Mouse (Mus musculus): ENCODE results near the gene Il18rap. TPM values are rescaled to one million over a fixed set of nuclear protein-coding genes. Genes with fewer than 3 reads are reported as not detected.

Il18rap gene
- polyA plus RNA-seq, 2 experiments = 0.73 to 1.1 TPM

- no peak overlapping the region for H3K27ac ChIP-seq
- DNase-seq (ENCODE audit: low read depth in 3 of 3, low spot score in 3 of 3) = no peak
- no peak overlapping the region for H3K4me2 ChIP-seq (ENCODE audit: low read depth)
- no peak overlapping the region for H3K9ac ChIP-seq (replicated peaks)
- no peaks in the 10 kb centered on the region for H3K36me3 ChIP-seq (replicated peaks; ENCODE audit: control insufficient read depth, insufficient read depth, low read depth)
- peaks cover 0 to 2% of the 10 kb centered on the region in 2 experiments; a peak in 2 of 4 replicates for H3K4me1 ChIP-seq (replicated peaks; ENCODE audit: control insufficient read depth in 2 of 2, insufficient read depth in 2 of 2, low read length in 1 of 2)
- ATAC-seq (ENCODE audit: insufficient read depth) = no peak
- no peaks in the 10 kb centered on the region for H3K27me3 ChIP-seq (ENCODE audit: control insufficient read depth, insufficient read depth, low read length)
- no peak for TF ChIP-seq CTCF (IDR thresholded peaks at IDR 0.05; ENCODE audit: low read depth)
- TF ChIP-seq EP300 (IDR thresholded peaks at IDR 0.05; ENCODE audit: low read depth) = no peak
- no peak overlapping the region for H3K4me3 ChIP-seq (ENCODE audit: insufficient read depth in 1 of 2, low read depth in 2 of 2, low read length in 2 of 2)
- no peaks in the 10 kb centered on the region for H3K9me3 ChIP-seq (ENCODE audit: control insufficient read depth, low read length)
- WGBS (ENCODE audit: insufficient replicate concordance) = 69% methylated on average over 1 of the region's 1 CpGs
Measured at GRCm38 (mm10) chr1:40472401-40472800, 42.8 kb upstream of the Il18rap start.

- H3K4me2 ChIP-seq (ENCODE audit: low read depth) = no peak overlapping the region
- no peak overlapping the region for H3K4me3 ChIP-seq (ENCODE audit: insufficient read depth in 1 of 2, low read depth in 2 of 2, low read length in 2 of 2)
- no peaks in the 10 kb centered on the region for H3K9me3 ChIP-seq (ENCODE audit: control insufficient read depth, low read length)
- peaks cover 0 to 2% of the 10 kb centered on the region in 2 experiments; a peak in 2 of 4 replicates for H3K4me1 ChIP-seq (replicated peaks; ENCODE audit: control insufficient read depth in 2 of 2, insufficient read depth in 2 of 2, low read length in 1 of 2)
- WGBS (ENCODE audit: insufficient replicate concordance) = 27% methylated on average over 4 of the region's 4 CpGs
- DNase-seq (ENCODE audit: low read depth in 3 of 3, low spot score in 3 of 3) (no peak), ATAC-seq (ENCODE audit: insufficient read depth) (no peak)
- TF ChIP-seq EP300 (IDR thresholded peaks at IDR 0.05; ENCODE audit: low read depth) = no peak
- no peak for TF ChIP-seq CTCF (IDR thresholded peaks at IDR 0.05; ENCODE audit: low read depth)
- H3K9ac ChIP-seq (replicated peaks) = no peak overlapping the region
- H3K36me3 ChIP-seq (replicated peaks; ENCODE audit: control insufficient read depth, insufficient read depth, low read depth) = no peaks in the 10 kb centered on the region
- no peaks in the 10 kb centered on the region for H3K27me3 ChIP-seq (ENCODE audit: control insufficient read depth, insufficient read depth, low read length)
- H3K27ac ChIP-seq = no peak overlapping the region
Measured at GRCm38 (mm10) chr1:40473640-40474039, 41.5 kb upstream of the Il18rap start.

- TF ChIP-seq CTCF (IDR thresholded peaks at IDR 0.05; ENCODE audit: low read depth) (no peak), EP300 (IDR thresholded peaks at IDR 0.05; ENCODE audit: low read depth) (no peak)
- no peak for DNase-seq (ENCODE audit: low read depth in 3 of 3, low spot score in 3 of 3)
- 43% methylated on average over 5 of the region's 5 CpGs for WGBS (ENCODE audit: insufficient replicate concordance)
Measured at GRCm38 (mm10) chr1:40474336-40474735, 40.8 kb upstream of the Il18rap start.

GRCm38 (mm10) chr1:40475697-40476096 is 39.5 kb upstream of the Il18rap start:
- peak in 1 of 3 experiments; percentile 16 for DNase-seq (ENCODE audit: low read depth in 3 of 3, low spot score in 3 of 3)
- WGBS (ENCODE audit: insufficient replicate concordance) = 21% methylated on average over 3 of the region's 3 CpGs
- TF ChIP-seq CTCF (IDR thresholded peaks at IDR 0.05; ENCODE audit: low read depth) (no peak), EP300 (IDR thresholded peaks at IDR 0.05; ENCODE audit: low read depth) (no peak)

More at GRCm38 (mm10) chr1:40474336-40474735, 40.8 kb upstream of the Il18rap start:
- no peak overlapping the region for H3K27ac ChIP-seq
- ATAC-seq (ENCODE audit: insufficient read depth) = no peak
- no peak overlapping the region for H3K4me3 ChIP-seq (ENCODE audit: insufficient read depth in 1 of 2, low read depth in 2 of 2, low read length in 2 of 2)
- no peak overlapping the region for H3K9ac ChIP-seq (replicated peaks)
- no peaks in the 10 kb centered on the region for H3K9me3 ChIP-seq (ENCODE audit: control insufficient read depth, low read length)
- no peak overlapping the region for H3K4me2 ChIP-seq (ENCODE audit: low read depth)
- no peaks in the 10 kb centered on the region for H3K36me3 ChIP-seq (replicated peaks; ENCODE audit: control insufficient read depth, insufficient read depth, low read depth)
- H3K27me3 ChIP-seq (ENCODE audit: control insufficient read depth, insufficient read depth, low read length) = no peaks in the 10 kb centered on the region
- H3K4me1 ChIP-seq (replicated peaks; ENCODE audit: control insufficient read depth in 2 of 2, insufficient read depth in 2 of 2, low read length in 1 of 2) = peaks cover 0 to 2% of the 10 kb centered on the region in 2 experiments; a peak in 2 of 4 replicates

GRCm38 (mm10) chr1:40476756-40477155 is 38.4 kb upstream of the Il18rap start:
- no peak overlapping the region for H3K4me2 ChIP-seq (ENCODE audit: low read depth)
- no peaks in the 10 kb centered on the region for H3K27me3 ChIP-seq (ENCODE audit: control insufficient read depth, insufficient read depth, low read length)
- no peaks in the 10 kb centered on the region for H3K9me3 ChIP-seq (ENCODE audit: control insufficient read depth, low read length)
- WGBS (ENCODE audit: insufficient replicate concordance) = 33% methylated on average over 4 of the region's 4 CpGs
- ATAC-seq (ENCODE audit: insufficient read depth) = no peak
- DNase-seq (ENCODE audit: low read depth in 3 of 3, low spot score in 3 of 3) = no peak
- no peak overlapping the region for H3K9ac ChIP-seq (replicated peaks)
- TF ChIP-seq EP300 (IDR thresholded peaks at IDR 0.05; ENCODE audit: low read depth) (no peak), CTCF (IDR thresholded peaks at IDR 0.05; ENCODE audit: low read depth) (no peak)
- no peaks in the 10 kb centered on the region for H3K36me3 ChIP-seq (replicated peaks; ENCODE audit: control insufficient read depth, insufficient read depth, low read depth)
- H3K4me1 ChIP-seq (replicated peaks; ENCODE audit: control insufficient read depth in 2 of 2, insufficient read depth in 2 of 2, low read length in 1 of 2) = peaks cover 0 to 2% of the 10 kb centered on the region in 2 experiments; a peak in 2 of 4 replicates
- no peak overlapping the region for H3K27ac ChIP-seq
- no peak overlapping the region for H3K4me3 ChIP-seq (ENCODE audit: insufficient read depth in 1 of 2, low read depth in 2 of 2, low read length in 2 of 2)

More at GRCm38 (mm10) chr1:40475697-40476096, 39.5 kb upstream of the Il18rap start:
- no peaks in the 10 kb centered on the region for H3K9me3 ChIP-seq (ENCODE audit: control insufficient read depth, low read length)
- no peak overlapping the region for H3K4me2 ChIP-seq (ENCODE audit: low read depth)
- no peaks in the 10 kb centered on the region for H3K27me3 ChIP-seq (ENCODE audit: control insufficient read depth, insufficient read depth, low read length)
- no peaks in the 10 kb centered on the region for H3K36me3 ChIP-seq (replicated peaks; ENCODE audit: control insufficient read depth, insufficient read depth, low read depth)
- peaks cover 0 to 2% of the 10 kb centered on the region in 2 experiments; a peak in 2 of 4 replicates for H3K4me1 ChIP-seq (replicated peaks; ENCODE audit: control insufficient read depth in 2 of 2, insufficient read depth in 2 of 2, low read length in 1 of 2)
- H3K9ac ChIP-seq (replicated peaks) = no peak overlapping the region
- H3K4me3 ChIP-seq (ENCODE audit: insufficient read depth in 1 of 2, low read depth in 2 of 2, low read length in 2 of 2) = no peak overlapping the region
- ATAC-seq (ENCODE audit: insufficient read depth) = no peak
- H3K27ac ChIP-seq = no peak overlapping the region
